Mouse (Mus musculus): ENCODE results near the gene Gucy2c. TPM values are rescaled to one million over a fixed set of nuclear protein-coding genes. Genes with fewer than 3 reads are reported as not detected.

Gene Gucy2c
- total RNA-seq (2021): not detected
- long read RNA-seq, experiment 1: 0 reads
- long read RNA-seq, experiment 2: 0 reads

GRCm38 (mm10) chr6:136781377-136781986 is at the start of gene Gucy2c:
Gene Gucy2c (minus strand): TSS chr6:136781765.
- intact Hi-C loops (cut with DNase I): no loop called here
- Histone ChIP-seq H3K4me3 (no peak within 1 kb of the TSS), H3K27ac (no peak within 1 kb of the TSS)
- no peak for DNase-seq
- TF ChIP-seq CTCF (IDR thresholded peaks at IDR 0.05): no peak

DNA sequence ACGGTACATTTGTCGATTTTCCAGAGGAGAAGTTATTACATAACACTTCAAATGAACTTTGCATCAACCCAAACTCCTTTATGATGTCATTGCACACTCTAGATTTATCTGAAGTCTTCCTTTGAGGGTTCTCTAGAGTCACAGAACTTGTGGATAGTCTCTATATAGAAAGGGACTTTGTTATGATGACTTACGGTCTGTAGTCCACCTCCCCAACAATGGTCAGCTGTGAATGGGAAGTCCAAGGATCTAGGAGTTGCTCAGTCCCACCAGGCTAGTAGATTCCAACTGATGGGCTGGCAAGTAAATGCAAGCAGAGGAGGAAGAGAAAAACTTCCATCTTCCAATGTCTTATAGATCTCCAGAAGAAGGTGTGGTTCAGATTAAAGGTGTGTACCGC is 47.1 kb upstream of the Gucy2c start:
- Histone ChIP-seq H3K4me3 (peak overlapping the region; percentile 100), H3K27ac (peak overlapping the region; percentile 97)
- intact Hi-C loops (cut with DNase I): no loop called here

DNA sequence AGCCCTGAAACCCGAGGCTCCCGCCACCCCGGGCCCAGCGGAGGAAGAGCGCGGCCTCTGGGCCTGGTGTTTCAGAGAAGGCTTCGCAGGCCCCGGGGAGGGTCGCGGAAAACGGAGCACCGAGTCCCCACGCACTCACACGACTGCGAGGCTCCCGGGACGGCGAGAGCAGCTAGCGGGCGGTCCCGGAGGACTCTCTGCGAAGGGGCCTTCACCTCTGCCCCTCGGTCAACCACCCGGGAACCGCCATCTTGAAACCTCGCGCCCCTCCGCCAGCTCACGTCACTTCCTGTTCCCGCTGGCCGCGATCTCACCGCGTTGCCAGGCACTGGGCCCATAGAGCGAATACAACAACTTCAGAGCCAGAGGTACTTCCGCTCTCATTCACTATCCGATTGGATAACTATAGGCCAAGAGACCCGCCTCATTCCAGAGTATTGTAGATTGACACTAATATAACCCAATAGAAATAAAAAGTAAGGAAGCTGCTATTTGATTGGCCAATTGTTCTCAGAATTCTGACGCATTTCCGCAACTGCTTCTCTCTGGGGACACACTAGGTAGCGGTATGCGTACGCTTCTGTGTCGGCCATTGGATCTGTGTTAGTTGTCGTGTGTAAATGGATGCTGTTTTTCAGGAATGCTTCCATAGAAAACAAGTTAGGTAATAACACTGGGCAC is 46.5 kb upstream of the Gucy2c start, which contains the start of gene Wbp11:
Wbp11 (minus strand) TSS at position 353 of the 681 bp plus-strand sequence.
- intact Hi-C loops (cut with DNase I): loop anchor here (1.0 kb wide), 1 partner anchor 24 kb away; the partner anchor contains the start of gene Hist4h4
- DNase-seq: peak; percentile 97
- peak within 1 kb of the TSS; percentile 100 for H3K4me3 ChIP-seq
- peak; percentile 26; the same call in 1 of the 2 replicates for TF ChIP-seq CTCF (IDR thresholded peaks at IDR 0.05)
- H3K27ac ChIP-seq: peak within 1 kb of the TSS; percentile 97

More for the DNA sequence above, 47.1 kb upstream of the Gucy2c start:
- TF ChIP-seq CTCF (IDR thresholded peaks at IDR 0.05): no peak
- DNase-seq: no peak

DNA sequence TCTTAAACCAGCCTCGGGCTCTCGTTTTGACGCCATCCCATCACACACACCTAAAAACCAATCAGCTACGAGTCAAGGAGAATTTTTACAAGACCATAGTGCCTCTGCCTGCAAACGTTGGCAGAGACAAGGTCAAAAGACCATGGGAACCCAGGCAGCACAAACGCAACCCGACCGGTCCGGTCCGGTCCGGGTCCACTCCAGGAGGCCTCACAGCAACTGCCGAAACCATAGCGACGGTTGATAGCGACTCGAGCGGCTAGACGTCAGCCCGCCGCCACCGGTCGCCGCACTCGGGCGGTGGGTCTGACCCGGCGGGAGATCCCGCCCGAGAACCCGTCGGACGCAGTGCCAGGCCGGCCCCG is 45.9 kb upstream of the Gucy2c start, which contains the start of gene BC049715:
BC049715 (plus strand) TSS at position 111 of the 365 bp plus-strand sequence.
- intact Hi-C loops (cut with DNase I): loop anchor here (1.0 kb wide), 1 partner anchor 23 kb away; the partner anchor contains the start of gene Hist4h4

DNA sequence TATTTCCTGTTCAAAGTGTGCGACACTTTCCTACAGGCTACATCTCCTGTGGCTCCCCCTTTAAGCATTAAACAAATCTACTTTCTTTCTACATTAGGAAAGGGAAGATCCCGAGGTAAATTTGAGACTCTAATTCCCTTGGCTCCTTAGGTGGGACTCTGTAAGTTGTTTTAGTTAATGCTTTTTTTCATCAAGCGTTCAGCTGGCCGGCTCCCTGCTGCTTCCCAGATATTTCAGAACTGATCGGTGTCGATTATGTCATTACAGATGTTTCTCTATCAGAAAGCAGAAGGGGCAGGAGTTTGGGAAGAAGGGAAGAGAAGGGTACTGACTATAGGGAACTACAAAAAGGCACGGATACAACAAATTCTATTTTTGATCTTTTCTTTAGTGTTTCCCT is 45.6 kb upstream of the Gucy2c start:
- no peak for TF ChIP-seq CTCF (IDR thresholded peaks at IDR 0.05)
- no peak for DNase-seq
- Histone ChIP-seq H3K27ac (peak overlapping the region; percentile 97), H3K4me3 (peak overlapping the region; percentile 100)
- intact Hi-C loops (cut with DNase I): loop anchor here (1.0 kb wide), 1 partner anchor 23 kb away; the partner anchor contains the start of gene Hist4h4

More for the DNA sequence above, 45.9 kb upstream of the Gucy2c start, which contains the start of gene BC049715:
- Histone ChIP-seq H3K27ac (peak within 1 kb of the TSS; percentile 97), H3K4me3 (peak within 1 kb of the TSS; percentile 100)
- DNase-seq: no peak
- TF ChIP-seq CTCF (IDR thresholded peaks at IDR 0.05): no peak

GRCm38 (mm10) chr6:136824987-136825386 is 43.4 kb upstream of the Gucy2c start:
- Histone ChIP-seq H3K4me3 (no peak overlapping the region), H3K27ac (no peak overlapping the region)
- no peak for DNase-seq
- intact Hi-C loops (cut with DNase I): no loop called here
- no peak for TF ChIP-seq CTCF (IDR thresholded peaks at IDR 0.05)

GRCm38 (mm10) chr6:136821086-136821485 is 39.5 kb upstream of the Gucy2c start:
- no peak overlapping the region for H3K27ac ChIP-seq
- TF ChIP-seq CTCF (IDR thresholded peaks at IDR 0.05): no peak
- no peak overlapping the region for H3K4me3 ChIP-seq
- no peak for DNase-seq
- intact Hi-C loops (cut with DNase I): no loop called here

DNA sequence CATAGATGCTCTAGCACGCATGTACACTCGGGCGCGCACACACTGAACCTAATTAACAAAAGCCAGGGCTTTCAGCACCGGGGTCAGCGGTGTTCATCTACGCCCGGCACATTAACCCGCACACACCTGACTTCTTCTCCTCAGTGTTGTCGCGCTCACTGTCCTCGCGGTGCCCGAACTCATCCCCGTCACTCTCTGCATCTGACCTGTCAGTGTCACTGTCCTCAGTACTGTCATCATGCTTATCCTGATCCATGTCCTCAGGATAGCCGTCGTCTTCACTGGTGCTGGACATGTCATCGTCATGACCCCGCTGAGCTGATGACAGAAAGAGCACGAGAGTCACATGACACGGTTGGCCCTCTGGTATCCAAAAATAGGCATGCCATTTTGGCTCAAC is 38.8 kb upstream of the Gucy2c start:
- no peak overlapping the region for H3K4me3 ChIP-seq
- TF ChIP-seq CTCF (IDR thresholded peaks at IDR 0.05): no peak
- no peak for DNase-seq
- intact Hi-C loops (cut with DNase I): no loop called here
- no peak overlapping the region for H3K27ac ChIP-seq

DNA sequence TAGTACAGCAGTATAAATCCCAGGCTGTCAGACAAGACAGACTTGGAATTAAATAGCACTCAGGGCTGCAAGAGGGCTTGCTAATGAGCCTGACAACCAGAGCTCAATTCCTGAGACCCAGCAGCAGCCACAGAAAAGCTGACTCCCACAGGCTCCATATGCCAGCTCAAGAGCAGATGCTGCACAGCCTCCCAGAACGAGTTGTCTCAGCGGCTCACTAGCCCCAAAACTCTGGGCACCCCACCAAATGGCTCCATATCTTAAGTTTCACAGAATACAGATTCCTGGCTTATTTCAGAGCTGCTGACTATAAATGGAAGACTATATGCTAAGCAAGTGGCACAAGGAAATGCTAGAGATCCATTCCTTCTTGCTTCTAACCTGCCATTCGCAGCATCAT is 36.0 kb upstream of the Gucy2c start:
- DNase-seq: no peak
- H3K4me3 ChIP-seq: no peak overlapping the region
- intact Hi-C loops (cut with DNase I): no loop called here
- TF ChIP-seq CTCF (IDR thresholded peaks at IDR 0.05): no peak
- no peak overlapping the region for H3K27ac ChIP-seq

- no peak for TF ChIP-seq CTCF (IDR thresholded peaks at IDR 0.05)
- intact Hi-C loops (cut with DNase I): no loop called here
- H3K4me3 ChIP-seq: no peak overlapping the region
- H3K27ac ChIP-seq: no peak overlapping the region
- DNase-seq: no peak
Observed at GRCm38 (mm10) chr6:136816826-136817225, 35.3 kb upstream of the Gucy2c start.

GRCm38 (mm10) chr6:136815381-136815780 is 33.8 kb upstream of the Gucy2c start:
- H3K27ac ChIP-seq: no peak overlapping the region
- no peak for TF ChIP-seq CTCF (IDR thresholded peaks at IDR 0.05)
- DNase-seq: no peak
- intact Hi-C loops (cut with DNase I): no loop called here
- no peak overlapping the region for H3K4me3 ChIP-seq

- no peak for DNase-seq
- H3K27ac ChIP-seq: no peak overlapping the region
- intact Hi-C loops (cut with DNase I): no loop called here
- H3K4me3 ChIP-seq: no peak overlapping the region
- TF ChIP-seq CTCF (IDR thresholded peaks at IDR 0.05): no peak; the same call in 1 of the 2 replicates
Observed at GRCm38 (mm10) chr6:136813117-136813516, 31.6 kb upstream of the Gucy2c start.

- TF ChIP-seq CTCF (IDR thresholded peaks at IDR 0.05): no peak
- Histone ChIP-seq H3K27ac (no peak overlapping the region), H3K4me3 (no peak overlapping the region)
- intact Hi-C loops (cut with DNase I): no loop called here
- no peak for DNase-seq
Observed at GRCm38 (mm10) chr6:136811196-136811595, 29.6 kb upstream of the Gucy2c start.
